Mouse (Mus musculus) thymus, adult 2 months (tissue): ENCODE results near the gene Carns1.

Source experiments
- CTCF ChIP-seq: fragments of 200-500 bp; IDR thresholded peaks from 2 replicates; pipeline ENCODE4 v1.5.1; 2012; ENCODE audit warnings: mild to moderate bottlenecking, control low read depth, low read length, moderate library complexity, borderline replicate concordance; ENCODE audit not compliant: control insufficient read depth, poor library complexity, insufficient read depth; ENCODE audit errors: extremely low read depth
- POLR2A ChIP-seq: fragments of 200-500 bp; IDR thresholded peaks from 2 replicates; pipeline ENCODE4 v1.6.1; 2012; ENCODE audit warnings: mild to moderate bottlenecking, low read length, control low read depth, moderate library complexity; ENCODE audit not compliant: control insufficient read depth, poor library complexity, insufficient read depth; ENCODE audit errors: extremely low read depth

- TF ChIP-seq POLR2A (no peak; the same call in 1 of the 2 replicates), CTCF (peak; percentile 63; the same call in 1 of the 2 replicates)
Measured at GRCm38 (mm10) chr19:4121097-4121805, 54.0 kb downstream of the Carns1 start.
